Mouse (Mus musculus): ENCODE measurements around the gene Tbx20. TPM values are rescaled to one million over a fixed set of nuclear protein-coding genes. Genes with fewer than 3 reads are reported as not detected.
A peak's percentile ranks its signal among the peaks of the same experiment; 100 is the strongest.

The Tbx20 gene
- total RNA-seq, 4 experiments from 2014 or later, result 0.02 TPM; not detected in 3

GRCm38 (mm10) chr9:24769611-24770010 lies 4.5 kb downstream of the Tbx20 start:
- no peak for DNase-seq (ENCODE audit: low spot score in 2 of 2)

- DNase-seq (ENCODE audit: low spot score in 2 of 2), result no peak
These were observed 7.0 kb downstream of the Tbx20 start for GRCm38 (mm10) chr9:24767056-24767455.

DNA sequence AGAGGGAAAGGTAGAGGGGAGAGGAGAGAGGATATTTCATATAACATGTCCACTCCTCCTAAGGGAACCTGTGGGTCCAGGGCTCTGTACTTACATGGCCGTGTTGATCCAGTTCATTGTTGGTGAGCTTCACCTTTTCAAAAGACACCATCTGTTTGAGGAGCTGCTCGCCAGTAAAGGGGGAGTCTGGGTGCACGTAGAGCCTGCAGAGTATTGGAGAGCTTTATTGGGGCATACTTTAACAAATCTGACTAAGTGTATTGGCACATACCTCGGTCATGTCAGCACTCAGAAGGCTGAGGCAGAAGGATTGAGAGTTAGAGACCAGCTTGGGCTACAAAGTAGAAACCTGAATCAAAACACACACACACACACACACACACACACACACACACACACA lies 8.5 kb downstream of the Tbx20 start:
- DNase-seq (ENCODE audit: low spot score in 2 of 2), result no peak

GRCm38 (mm10) chr9:24760461-24760860 lies 13.6 kb downstream of the Tbx20 start:
- DNase-seq (ENCODE audit: low spot score in 2 of 2), result no peak

GRCm38 (mm10) chr9:24744958-24745357 lies 29.1 kb downstream of the Tbx20 start:
- no peak for DNase-seq (ENCODE audit: low spot score in 2 of 2)

DNA sequence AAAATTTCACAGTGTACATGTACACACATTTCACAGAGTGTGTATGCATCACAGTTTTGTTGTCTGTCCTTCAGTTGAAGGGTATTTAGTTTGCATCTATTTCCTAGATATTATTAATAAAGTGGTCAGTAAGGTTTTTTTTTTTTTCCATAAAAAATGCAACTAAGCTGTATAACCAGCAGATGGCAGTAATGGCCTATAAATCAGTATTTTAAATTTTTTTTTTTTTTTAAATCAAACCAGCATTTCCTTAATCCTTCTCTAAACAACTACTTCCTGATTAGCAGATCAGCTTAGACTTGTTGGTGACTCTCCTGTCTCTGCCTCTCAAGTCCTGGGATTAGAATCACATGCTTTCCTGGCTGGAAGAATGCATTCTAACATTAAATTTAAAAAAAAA lies 72.9 kb downstream of the Tbx20 start:
- DNase-seq (ENCODE audit: low spot score in 2 of 2), result no peak

GRCm38 (mm10) chr9:24696405-24696778 lies 77.7 kb downstream of the Tbx20 start:
- DNase-seq (ENCODE audit: low spot score in 2 of 2), result no peak

DNA sequence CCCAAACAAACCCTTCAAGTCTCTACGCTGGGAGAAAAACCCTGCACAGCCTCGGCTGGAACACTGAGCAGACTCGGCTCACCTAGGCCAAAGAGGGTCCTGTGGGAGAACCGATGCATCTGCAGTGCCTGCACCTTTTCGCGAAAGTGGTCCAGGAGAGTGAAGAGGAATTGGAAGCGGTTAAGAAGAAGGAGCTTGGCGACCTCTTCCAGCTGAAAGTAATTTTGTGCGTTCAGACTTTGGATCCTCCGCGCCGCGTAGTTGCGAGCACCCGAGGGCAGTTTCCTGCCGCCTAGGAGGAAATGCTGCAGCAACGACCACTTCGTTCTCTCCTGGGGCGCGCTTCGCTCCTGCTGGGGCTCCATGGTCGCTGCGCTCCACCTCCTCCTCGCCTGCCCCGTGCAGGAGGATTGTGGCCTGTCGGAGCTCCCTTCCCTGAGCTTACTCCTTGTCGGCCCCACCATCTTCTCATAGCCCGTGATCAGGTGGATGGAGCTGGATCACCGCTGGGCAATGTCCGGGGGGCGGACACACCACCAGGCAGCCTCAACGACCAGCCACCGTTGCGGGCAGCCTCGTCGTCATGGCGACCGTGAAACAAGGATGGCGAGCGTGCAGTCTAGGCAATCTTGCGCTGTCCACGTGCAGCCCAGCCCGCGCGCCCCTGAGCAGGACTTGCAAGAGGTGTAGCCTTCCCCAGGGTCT lies 78.3 kb downstream of the Tbx20 start, which contains the start of gene Dpy19l2:
Dpy19l2 (minus strand) TSS at position 594 of the 705 bp plus-strand sequence.
- peak; percentile 4 to 13 for DNase-seq (ENCODE audit: low spot score in 2 of 2)

Other genes with a start within 250 kb of the Tbx20 start
- not detected for gene Cypt4, start 149.1 kb downstream of the Tbx20 start, total RNA-seq (2022)
- under 1 TPM; 0.21 to 0.43 (median 0.34) TPM for gene Dpy19l2, start 78.0 kb downstream of the Tbx20 start, total RNA-seq (2022)

Measured in left cerebral cortex, adult 8-10 months (tissue).